Mouse (Mus musculus) embryonic fibroblast, embryonic 13.5 days (primary cell): ENCODE measurements at regions not wholly inside any gene's neighbourhood (a gene's known extent, or its start where the extent isn't known, plus 50 kb on each side); places are given as distances from the start of the nearest gene placed in this dataset.

Experiments
- CTCF ChIP-seq: IDR thresholded peaks from 2 replicates; pipeline ENCODE4 v1.5.1; 2011; ENCODE audit warnings: mild to moderate bottlenecking, control low read depth, low read length, moderate library complexity, borderline replicate concordance; ENCODE audit not compliant: insufficient read depth
- POLR2A ChIP-seq: IDR thresholded peaks from 2 replicates; pipeline ENCODE4 v1.6.1; 2011; ENCODE audit warnings: low read depth, mild to moderate bottlenecking, control low read depth, low read length, moderate library complexity

DNA sequence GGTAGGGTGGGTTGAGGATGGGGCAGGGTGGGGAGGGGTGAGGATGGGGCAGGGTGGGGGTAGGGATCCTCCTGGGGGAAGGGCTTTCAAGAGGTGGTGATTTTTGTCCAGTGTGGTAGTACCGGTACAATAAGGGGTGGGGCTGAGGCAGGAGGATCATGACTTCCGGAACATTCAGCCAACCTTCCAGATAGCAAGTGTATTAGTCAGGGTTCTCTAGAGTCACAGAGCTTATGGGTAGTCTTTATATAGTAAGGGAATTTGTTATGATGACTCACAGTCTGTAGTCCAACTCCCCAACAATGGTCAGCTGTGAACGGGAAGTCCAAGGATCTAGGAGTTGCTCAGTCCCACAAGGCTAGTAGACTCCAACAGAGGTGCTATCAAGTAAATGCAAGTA lies 145.5 kb downstream of the Rpap3 start:
- no peak for TF ChIP-seq CTCF
- no peak for TF ChIP-seq POLR2A
